Mouse (Mus musculus) lung, adult 18-20 months (tissue): Measurements from ENCODE around the gene Mus81.
A peak's percentile ranks its signal among the peaks of the same experiment; 100 is the strongest.

Experiments used
- DNase-seq, 2 experiments: peaks; one replicate each; pipeline ENCODE4 v3.0.0; 2022; ENCODE audit warnings: mixed read lengths in 2 of 2

Mus81 gene

DNA sequence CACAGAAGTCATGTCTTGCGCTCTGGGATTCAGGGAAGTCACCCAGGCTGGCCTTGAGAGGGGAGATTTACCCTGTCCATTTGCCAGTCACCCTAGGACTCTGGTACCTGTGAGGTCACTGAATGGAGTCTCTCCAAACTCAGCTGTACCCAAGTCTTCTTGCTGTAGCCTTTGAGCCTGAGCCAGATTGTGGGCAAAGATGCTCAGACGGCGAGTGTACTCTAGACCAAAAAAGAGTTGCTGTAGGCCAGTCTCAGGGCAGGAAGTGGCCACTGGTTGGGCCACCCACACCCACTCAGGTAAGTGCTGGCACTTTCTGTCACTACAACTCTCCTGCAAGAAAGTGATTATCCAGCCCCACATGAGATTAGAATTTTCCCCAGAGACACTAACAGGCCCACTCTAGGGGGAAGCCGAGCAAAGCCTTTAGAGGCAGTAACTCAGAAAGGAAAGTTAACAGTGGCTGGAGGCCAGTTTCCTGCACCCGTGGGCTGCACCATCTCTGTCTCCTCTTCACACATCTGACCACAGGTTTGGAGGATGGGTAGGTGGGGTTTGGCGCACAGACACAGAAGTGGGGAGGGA, 21.2 kb downstream of the Mus81 start:
- DNase-seq = no peak

DNA sequence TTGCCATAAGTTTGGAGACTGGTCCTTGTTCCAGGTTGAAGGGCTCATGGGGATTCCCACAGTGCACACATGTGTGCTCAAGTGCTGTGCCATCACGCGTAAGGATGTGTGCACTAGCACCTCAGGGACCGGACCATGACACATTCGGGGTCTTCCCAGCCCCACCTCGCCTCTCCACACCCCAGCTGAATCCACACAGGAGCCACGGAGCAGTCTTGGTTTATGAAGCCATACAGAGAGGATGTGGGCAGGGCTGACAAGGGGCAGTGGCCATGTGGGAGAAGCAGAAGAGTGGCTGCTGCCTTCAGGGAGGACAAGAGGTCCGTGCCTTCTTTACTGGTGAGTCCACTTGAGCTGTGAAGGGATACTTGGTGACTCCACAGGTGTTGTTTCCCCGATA, 23.2 kb downstream of the Mus81 start:
- no peak for DNase-seq

GRCm38 (mm10) chr19:5463791-5464562, 24.2 kb downstream of the Mus81 start:
- peak; percentile 60 to 67 for DNase-seq

DNA sequence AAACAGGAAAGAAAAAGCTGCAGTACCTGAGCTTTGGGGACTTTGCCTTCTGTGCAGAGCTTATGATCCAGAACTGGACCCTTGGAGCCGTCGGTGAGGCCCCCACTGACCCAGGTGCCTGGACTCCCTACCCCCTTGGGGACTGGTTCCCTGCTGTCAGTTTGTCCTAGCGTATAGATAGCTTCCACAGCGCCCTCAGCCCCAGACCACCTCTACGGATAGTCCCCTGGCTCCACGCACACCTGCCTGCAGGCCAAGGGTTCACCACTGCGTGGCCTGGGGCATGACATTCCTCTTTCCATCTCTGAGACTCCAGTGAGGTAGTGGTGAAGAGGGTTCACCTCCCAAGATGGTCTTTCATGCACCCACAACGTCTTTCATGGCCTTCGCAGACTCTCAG, 25.0 kb downstream of the Mus81 start:
- DNase-seq = no peak

DNA sequence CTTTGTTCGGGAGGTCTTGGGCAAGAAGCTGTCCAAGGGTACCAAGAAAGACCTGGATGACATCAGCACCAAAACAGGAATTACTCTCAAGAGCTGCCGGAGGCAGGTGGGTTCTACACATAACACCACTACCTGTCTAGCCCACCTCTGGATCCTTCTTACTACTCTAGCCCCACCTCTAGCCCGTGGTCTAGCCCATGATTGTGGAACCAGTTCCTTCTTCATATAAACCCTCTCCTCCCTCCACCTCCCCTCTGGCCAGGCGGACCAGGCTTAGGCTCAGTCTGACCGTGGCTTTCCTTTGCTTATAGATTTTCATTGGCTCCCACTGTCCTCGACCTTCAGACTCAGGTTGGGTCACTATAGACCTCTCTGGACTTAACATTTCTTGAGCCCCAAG, 26.8 kb downstream of the Mus81 start:
- DNase-seq = no peak

- peak; percentile 87 to 88 for DNase-seq
These were observed 27.7 kb downstream of the Mus81 start, which contains the start of gene Fibp for GRCm38 (mm10) chr19:5460465-5460911. Gene Fibp, plus strand, starts transcription at chr19:5460615.

- DNase-seq = no peak
These were observed 28.3 kb downstream of the Mus81 start for GRCm38 (mm10) chr19:5459896-5460295.

- no peak for DNase-seq
These were observed 29.2 kb downstream of the Mus81 start for GRCm38 (mm10) chr19:5459019-5459418.

GRCm38 (mm10) chr19:5457746-5458442, 30.3 kb downstream of the Mus81 start, which contains the start of gene Ccdc85b:
Gene Ccdc85b, minus strand, starts transcription at chr19:5457894.
- no peak for DNase-seq

DNA sequence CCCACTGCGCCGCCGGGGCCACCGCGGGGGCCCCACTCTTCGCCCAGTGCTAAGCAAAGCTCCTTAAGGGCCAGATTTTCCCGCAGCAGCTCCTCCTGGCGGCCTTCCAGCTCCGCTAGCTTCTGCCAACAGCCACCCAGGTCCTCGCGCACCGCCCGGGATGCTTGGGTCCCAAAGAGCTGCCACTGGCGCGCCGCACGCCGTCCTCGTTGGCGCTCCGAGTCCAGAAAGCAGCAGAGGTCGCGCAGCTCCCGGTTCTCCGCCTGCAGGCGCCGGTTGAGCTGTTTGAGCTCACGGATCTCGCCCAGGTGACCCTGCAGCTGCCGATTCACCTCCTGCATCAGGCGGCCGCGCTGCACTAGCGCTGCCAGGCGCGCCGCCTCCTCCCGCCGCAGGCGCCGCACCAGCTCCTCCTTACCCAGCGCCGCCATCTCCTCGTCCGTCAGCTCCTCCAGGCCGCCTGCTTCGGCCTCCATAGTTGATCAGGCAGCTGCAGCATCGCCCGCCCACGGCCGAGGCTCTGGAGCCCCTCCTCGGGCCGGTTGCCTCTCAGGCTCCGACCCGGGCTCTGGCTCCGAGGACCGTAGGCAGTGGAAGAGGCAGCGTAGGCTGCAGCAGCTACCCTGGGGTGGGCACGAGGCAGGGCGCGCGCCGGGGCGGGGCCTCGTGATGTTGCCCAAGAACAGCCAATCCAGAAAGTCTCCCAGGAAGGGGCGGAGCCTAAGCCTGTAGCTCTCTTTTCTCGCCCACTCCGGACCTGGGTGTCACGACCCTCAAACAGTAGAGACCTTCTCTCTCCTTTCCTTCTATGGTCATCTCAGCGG, 31.1 kb downstream of the Mus81 start:
- DNase-seq = peak; percentile 94 to 96

- peak; percentile 31 to 55 for DNase-seq
These were observed 31.8 kb downstream of the Mus81 start for GRCm38 (mm10) chr19:5456241-5456921.

GRCm38 (mm10) chr19:5455568-5455967, 32.6 kb downstream of the Mus81 start:
- DNase-seq = no peak

DNA sequence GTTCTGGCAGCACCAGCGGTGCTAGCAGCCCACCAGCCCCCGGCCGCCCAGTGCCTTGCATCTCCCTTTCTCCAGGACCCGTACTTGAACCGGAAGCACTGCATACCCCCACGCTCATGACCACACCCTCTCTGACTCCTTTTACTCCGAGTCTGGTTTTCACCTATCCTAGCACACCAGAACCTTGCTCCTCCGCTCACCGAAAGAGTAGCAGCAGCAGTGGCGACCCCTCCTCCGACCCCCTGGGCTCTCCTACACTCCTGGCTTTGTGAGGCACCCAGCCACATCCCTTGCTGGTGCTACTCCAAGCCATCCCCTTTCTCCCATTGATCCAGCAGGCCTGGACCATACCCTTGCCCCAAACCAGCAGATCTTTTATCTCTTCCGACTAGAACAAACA, 33.2 kb downstream of the Mus81 start:
- DNase-seq = no peak

DNA sequence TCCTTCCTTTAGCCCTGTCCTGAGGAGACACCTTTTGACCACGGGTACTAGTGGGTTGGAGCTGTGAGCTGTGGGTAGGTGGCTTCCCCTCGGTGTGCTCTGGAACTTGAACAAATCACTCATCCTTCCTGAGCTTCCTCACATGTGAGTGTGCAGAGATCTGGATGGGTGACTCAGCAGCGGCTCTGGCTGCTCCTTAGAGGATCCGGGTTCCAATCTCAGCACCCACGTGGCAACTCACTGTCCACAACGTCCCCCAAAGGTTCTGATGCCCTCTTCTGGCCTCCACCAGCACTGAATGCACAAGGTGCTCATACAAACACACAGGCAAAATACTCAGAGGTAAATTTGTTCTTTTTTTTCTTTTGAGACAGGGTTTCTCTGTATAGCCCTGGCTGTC, 36.4 kb downstream of the Mus81 start:
- DNase-seq = no peak

DNA sequence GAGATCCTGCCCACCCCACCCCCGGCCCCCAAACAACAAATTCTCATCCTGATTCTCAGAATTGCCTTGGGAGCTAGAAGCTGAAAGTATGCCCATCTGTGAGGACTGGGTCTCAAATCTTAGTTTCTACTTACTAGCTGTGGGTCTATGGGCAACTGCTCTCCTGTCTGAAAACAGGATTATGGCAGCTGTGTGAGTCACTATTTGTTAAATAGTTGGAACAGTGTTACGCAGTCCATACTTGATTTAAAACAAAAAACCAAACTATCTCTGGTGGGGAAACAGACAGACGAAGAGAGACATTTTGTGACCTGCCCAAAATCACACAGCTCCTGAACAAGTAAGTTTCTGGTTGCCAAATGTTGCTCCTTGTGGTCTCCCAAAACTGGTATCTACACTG, 38.5 kb downstream of the Mus81 start:
- DNase-seq = no peak

GRCm38 (mm10) chr19:5448354-5449150, 39.6 kb downstream of the Mus81 start:
- DNase-seq = peak in 1 of 2 experiments; percentile 48

- DNase-seq = peak; percentile 75 to 84
These were observed 40.5 kb downstream of the Mus81 start, which contains the start of gene Fosl1 for GRCm38 (mm10) chr19:5447515-5448353. Gene Fosl1, plus strand, starts transcription at chr19:5447547.

- no peak for DNase-seq
These were observed 42.5 kb downstream of the Mus81 start for GRCm38 (mm10) chr19:5445747-5446146.

DNA sequence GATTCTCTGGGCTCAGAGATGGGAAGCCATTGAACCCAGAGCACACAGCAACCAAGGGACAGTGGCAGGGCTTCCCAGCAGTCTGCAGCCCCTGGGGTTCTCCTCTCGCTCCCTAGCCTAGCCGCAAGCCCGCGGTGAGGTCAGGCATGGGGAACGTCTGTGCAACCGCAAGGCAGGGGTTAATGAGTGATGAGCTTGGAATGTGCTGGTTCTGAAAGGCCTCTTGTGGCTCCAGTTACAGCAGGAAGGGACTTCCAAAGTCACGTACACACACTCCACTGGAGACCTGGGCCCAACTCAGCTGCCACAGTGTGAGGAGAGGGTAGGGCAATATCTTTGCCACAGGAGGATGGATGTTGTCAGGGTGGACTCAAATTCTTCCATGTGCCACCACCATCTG, 43.2 kb downstream of the Mus81 start:
- no peak for DNase-seq

DNA sequence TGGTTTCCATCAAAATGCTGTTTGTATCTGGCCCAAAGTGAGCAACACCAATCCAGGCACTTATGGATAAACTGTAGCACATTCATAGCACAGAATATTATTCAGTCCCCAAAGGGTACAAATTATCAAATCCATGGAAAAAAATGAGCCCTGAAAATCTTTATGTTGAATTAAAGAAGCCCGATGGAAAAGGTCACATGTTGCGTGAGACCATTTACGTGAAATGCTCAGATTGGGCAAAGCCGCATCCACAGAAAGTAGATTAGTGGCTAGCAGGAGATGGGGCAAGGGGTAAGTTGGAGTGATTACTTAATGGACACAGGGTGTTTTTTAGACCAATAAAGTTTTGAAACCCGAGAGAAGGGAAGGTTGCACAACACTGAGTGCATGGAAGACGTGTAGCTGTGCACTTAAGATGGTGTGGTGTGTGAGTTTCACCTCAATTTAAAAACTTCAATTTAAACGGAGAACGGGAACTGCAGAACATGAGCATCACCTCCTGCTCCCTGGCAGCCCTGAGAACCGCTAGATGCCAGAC, 43.8 kb downstream of the Mus81 start:
- DNase-seq = no peak
